Mouse (Mus musculus) lung, adult 2 months (tissue): ENCODE measurements around the gene Arhgef39.

Experiments used
- CTCF ChIP-seq: fragments of 200-500 bp; IDR thresholded peaks from 2 replicates; pipeline ENCODE4 v1.5.1; 2011; ENCODE audit warnings: mild to moderate bottlenecking, low read length, control low read depth; ENCODE audit not compliant: insufficient read depth
- POLR2A ChIP-seq: fragments of 200-500 bp; IDR thresholded peaks from 2 replicates; pipeline ENCODE4 v1.6.1; 2011; ENCODE audit warnings: low read depth, mild to moderate bottlenecking, control low read depth, low read length, borderline replicate concordance; ENCODE audit errors: extremely low read depth

DNA sequence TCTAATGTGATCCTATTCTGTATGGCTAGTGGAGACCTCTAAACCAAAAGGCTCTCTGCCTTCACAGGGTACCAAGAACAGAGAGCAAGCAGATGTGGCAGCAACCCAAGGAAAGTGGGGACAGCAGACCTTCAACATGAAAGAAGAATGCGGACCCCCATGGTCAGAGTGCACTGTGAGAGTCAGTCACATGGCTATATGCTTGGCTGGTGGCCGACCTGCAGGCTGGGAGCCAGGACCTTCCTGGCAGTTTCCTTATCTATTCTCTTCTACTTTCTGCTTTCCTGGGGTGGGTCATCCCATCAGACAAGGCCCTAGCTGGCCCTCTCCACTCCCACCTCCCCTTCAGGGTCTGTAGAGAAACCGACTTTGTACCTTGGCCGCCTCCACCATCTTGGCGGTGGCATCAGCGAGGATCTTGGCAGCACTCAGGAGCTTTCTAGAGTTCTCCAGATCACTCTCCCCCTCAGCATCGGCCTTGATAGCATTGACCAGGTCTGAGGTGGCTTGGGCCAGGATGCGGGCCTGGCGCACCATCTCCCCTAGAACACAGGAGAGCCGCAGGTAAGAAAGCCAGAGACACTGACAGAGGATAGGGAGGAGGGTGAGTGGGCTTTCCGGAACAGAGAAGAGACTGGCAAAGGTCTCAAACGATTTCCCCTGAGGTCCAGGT lies 47.0 kb upstream of the Arhgef39 start:
- TF ChIP-seq POLR2A (no peak), CTCF (no peak)
